Mouse (Mus musculus): Measurements from ENCODE around the gene Lrfn3. TPM values are rescaled to one million over a fixed set of nuclear protein-coding genes. Genes with fewer than 3 reads are reported as not detected.

Gene Lrfn3
- polyA plus RNA-seq, 1 experiment from 2014 or later = 6.8 TPM

GRCm38 (mm10) chr7:30392746-30393520 lies 30.4 kb upstream of the Lrfn3 start:
- Histone ChIP-seq H3K4me1 (ENCODE audit: insufficient read depth, low read length) (no peaks in the 10 kb centered on the region), H3K4me2 (replicated peaks; ENCODE audit: low read depth, low read length) (no peak overlapping the region), H3K9ac (replicated peaks; ENCODE audit: low read length) (no peak overlapping the region), H3K27me3 (ENCODE audit: insufficient read depth, low read length) (no peaks in the 10 kb centered on the region), H3K36me3 (ENCODE audit: insufficient read depth, low read length) (no peaks in the 10 kb centered on the region), H3K4me3 (ENCODE audit: low read length) (no peak overlapping the region), H3K9me3 (ENCODE audit: low read length) (no peaks in the 10 kb centered on the region), H3K27ac (ENCODE audit: low read length) (no peak overlapping the region)
- WGBS = 72% methylated on average over 4 of the region's 4 CpGs
- ATAC-seq (ENCODE audit: low FRiP score, low TSS enrichment) = no peak

- ATAC-seq (ENCODE audit: low FRiP score, low TSS enrichment) = no peak
- no peaks in the 10 kb centered on the region for H3K9me3 ChIP-seq (ENCODE audit: low read length)
- no peak overlapping the region for H3K27ac ChIP-seq (ENCODE audit: low read length)
- no peak overlapping the region for H3K9ac ChIP-seq (replicated peaks; ENCODE audit: low read length)
- no peaks in the 10 kb centered on the region for H3K36me3 ChIP-seq (ENCODE audit: insufficient read depth, low read length)
- no peaks in the 10 kb centered on the region for H3K27me3 ChIP-seq (ENCODE audit: insufficient read depth, low read length)
- H3K4me1 ChIP-seq (ENCODE audit: insufficient read depth, low read length) = no peaks in the 10 kb centered on the region
- no peak overlapping the region for H3K4me3 ChIP-seq (ENCODE audit: low read length)
- no peak overlapping the region for H3K4me2 ChIP-seq (replicated peaks; ENCODE audit: low read depth, low read length)
- 84% methylated on average over 9 of the region's 9 CpGs for WGBS
These were observed 21.5 kb upstream of the Lrfn3 start for GRCm38 (mm10) chr7:30384106-30384505.

DNA sequence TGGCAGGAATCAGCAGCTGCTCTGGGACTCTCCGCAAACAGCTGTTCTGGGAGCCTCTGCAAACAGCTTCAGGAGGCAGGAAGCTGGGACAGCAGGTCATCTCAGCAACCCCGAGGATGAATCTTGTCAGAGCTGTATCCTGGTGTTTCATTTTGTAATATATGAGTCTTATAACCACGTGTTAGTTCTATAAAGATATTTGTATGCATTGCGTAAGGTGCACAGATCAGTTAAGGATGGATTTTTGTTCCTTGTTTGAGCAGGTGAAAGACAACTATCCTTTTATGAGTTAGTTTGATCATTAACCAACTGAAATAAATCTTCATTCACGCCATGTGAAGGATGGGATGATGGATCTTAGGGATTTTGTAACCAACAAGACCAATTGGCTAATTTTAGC lies 17.5 kb upstream of the Lrfn3 start:
- no peak overlapping the region for H3K27ac ChIP-seq (ENCODE audit: low read length)
- no peaks in the 10 kb centered on the region for H3K36me3 ChIP-seq (ENCODE audit: insufficient read depth, low read length)
- H3K4me2 ChIP-seq (replicated peaks; ENCODE audit: low read depth, low read length) = no peak overlapping the region
- no peak overlapping the region for H3K9ac ChIP-seq (replicated peaks; ENCODE audit: low read length)
- 55% methylated on average over 5 of the region's 5 CpGs for WGBS
- no peaks in the 10 kb centered on the region for H3K4me1 ChIP-seq (ENCODE audit: insufficient read depth, low read length)
- H3K4me3 ChIP-seq (ENCODE audit: low read length) = no peak overlapping the region
- H3K27me3 ChIP-seq (ENCODE audit: insufficient read depth, low read length) = no peaks in the 10 kb centered on the region
- no peak for ATAC-seq (ENCODE audit: low FRiP score, low TSS enrichment)
- no peaks in the 10 kb centered on the region for H3K9me3 ChIP-seq (ENCODE audit: low read length)

- Histone ChIP-seq H3K36me3 (ENCODE audit: insufficient read depth, low read length) (no peaks in the 10 kb centered on the region), H3K4me2 (replicated peaks; ENCODE audit: low read depth, low read length) (peak overlapping the region; percentile 59), H3K4me1 (ENCODE audit: insufficient read depth, low read length) (no peaks in the 10 kb centered on the region), H3K9me3 (ENCODE audit: low read length) (no peaks in the 10 kb centered on the region), H3K4me3 (ENCODE audit: low read length) (peak overlapping the region; percentile 52), H3K27ac (ENCODE audit: low read length) (no peak overlapping the region), H3K9ac (replicated peaks; ENCODE audit: low read length) (peak overlapping the region; percentile 61), H3K27me3 (ENCODE audit: insufficient read depth, low read length) (no peaks in the 10 kb centered on the region)
- peak; percentile 99 for ATAC-seq (ENCODE audit: low FRiP score, low TSS enrichment)
- under 1% methylated on average over 21 of the region's 21 CpGs for WGBS
These were observed 11.0 kb upstream of the Lrfn3 start for GRCm38 (mm10) chr7:30373501-30373962.

DNA sequence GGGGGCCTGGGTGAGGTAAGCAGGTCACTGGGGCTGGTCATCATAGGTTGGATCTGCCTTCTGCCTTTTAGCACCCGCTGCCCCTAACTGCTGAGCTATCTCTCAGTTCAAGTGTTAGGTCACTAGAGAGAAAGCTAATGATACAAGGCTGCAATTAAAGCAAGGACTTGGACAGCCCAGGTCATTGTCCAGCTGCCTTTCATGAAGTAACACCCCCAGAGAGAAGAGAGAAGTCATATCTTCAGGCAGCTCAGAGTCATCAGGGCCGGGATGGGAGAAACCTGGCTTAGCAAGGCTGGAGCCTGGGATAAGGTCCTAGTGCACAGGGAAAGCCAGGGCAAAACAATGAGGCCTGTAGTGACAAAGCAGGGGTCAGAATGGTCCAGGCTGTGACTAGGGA lies 4.9 kb upstream of the Lrfn3 start:
- Histone ChIP-seq H3K9me3 (ENCODE audit: low read length) (0 out of 2 replicates have a peak, but pooled peaks cover 5% of the 10 kb centered on the region), H3K4me1 (ENCODE audit: insufficient read depth, low read length) (peaks cover 6% of the 10 kb centered on the region; the same call in 1 of the 2 replicates), H3K4me3 (ENCODE audit: low read length) (no peak overlapping the region), H3K9ac (replicated peaks; ENCODE audit: low read length) (no peak overlapping the region), H3K4me2 (replicated peaks; ENCODE audit: low read depth, low read length) (no peak overlapping the region), H3K36me3 (ENCODE audit: insufficient read depth, low read length) (no peaks in the 10 kb centered on the region), H3K27me3 (ENCODE audit: insufficient read depth, low read length) (peaks cover 8% of the 10 kb centered on the region; the same call in 1 of the 2 replicates), H3K27ac (ENCODE audit: low read length) (no peak overlapping the region)
- 68% methylated on average over 2 of the region's 2 CpGs for WGBS
- no peak for ATAC-seq (ENCODE audit: low FRiP score, low TSS enrichment)

DNA sequence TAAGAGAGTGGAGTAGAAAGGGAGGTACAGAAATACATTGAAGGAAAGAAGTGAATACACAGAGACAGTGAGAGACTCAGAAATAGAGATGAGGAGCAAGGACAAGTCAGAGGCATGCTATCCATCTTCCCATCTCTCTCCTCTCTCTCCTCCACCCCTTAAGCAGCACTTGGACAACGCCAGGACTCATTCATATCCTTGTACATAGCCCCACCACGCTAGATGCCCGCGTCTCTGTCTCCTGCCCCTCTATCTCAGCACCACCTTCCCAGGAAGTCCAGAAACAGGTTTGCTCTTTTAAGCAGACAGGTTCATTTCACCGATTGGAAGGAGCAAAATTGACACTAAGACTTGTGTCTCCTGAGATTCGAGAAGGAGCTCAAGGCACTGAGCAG lies 769 bp upstream of the Lrfn3 start:
- Histone ChIP-seq H3K4me1 (ENCODE audit: insufficient read depth, low read length) (peaks cover 33% of the 10 kb centered on the region), H3K27me3 (ENCODE audit: insufficient read depth, low read length) (peaks cover 8% of the 10 kb centered on the region; the same call in 1 of the 2 replicates), H3K4me3 (ENCODE audit: low read length) (peak overlapping the region; percentile 59), H3K9me3 (ENCODE audit: low read length) (0 out of 2 replicates have a peak, but pooled peaks cover 5% of the 10 kb centered on the region), H3K9ac (replicated peaks; ENCODE audit: low read length) (peak overlapping the region; percentile 85), H3K36me3 (ENCODE audit: insufficient read depth, low read length) (peaks cover 7% of the 10 kb centered on the region; the same call in 1 of the 2 replicates), H3K27ac (ENCODE audit: low read length) (no peak overlapping the region), H3K4me2 (replicated peaks; ENCODE audit: low read depth, low read length) (peak overlapping the region; percentile 69)
- no peak for ATAC-seq (ENCODE audit: low FRiP score, low TSS enrichment)
- 61% methylated on average over 6 of the region's 6 CpGs for WGBS

DNA sequence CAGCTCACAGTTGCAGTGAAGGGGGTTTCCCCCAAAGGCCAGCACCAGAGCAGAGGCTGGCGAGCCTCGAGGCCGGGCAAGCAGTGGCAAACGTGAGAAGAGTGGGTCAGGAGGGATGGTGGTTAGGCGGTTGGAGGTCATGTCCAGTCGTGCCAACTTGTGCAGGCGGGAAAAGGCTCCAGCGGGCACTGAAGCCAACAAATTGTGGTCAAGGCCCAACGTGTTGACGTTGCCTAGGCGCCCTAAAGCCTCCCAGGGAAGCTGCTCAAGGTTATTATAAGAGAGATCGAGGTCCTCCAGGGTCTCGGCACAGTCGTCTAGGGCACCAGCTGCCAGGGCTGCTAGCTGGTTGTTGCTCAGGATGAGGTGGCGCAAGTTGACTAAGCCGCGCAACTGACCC lies 2.5 kb downstream of the Lrfn3 start:
- no peak overlapping the region; the same call in 1 of the 2 replicates for H3K9ac ChIP-seq (replicated peaks; ENCODE audit: low read length)
- peaks cover 41% of the 10 kb centered on the region for H3K4me1 ChIP-seq (ENCODE audit: insufficient read depth, low read length)
- peaks cover 8% of the 10 kb centered on the region; the same call in 1 of the 2 replicates for H3K27me3 ChIP-seq (ENCODE audit: insufficient read depth, low read length)
- ATAC-seq (ENCODE audit: low FRiP score, low TSS enrichment) = no peak
- WGBS = 91% methylated on average over 17 of the region's 17 CpGs
- no peaks in the 10 kb centered on the region for H3K9me3 ChIP-seq (ENCODE audit: low read length)
- H3K36me3 ChIP-seq (ENCODE audit: insufficient read depth, low read length) = peaks cover 21% of the 10 kb centered on the region
- H3K27ac ChIP-seq (ENCODE audit: low read length) = peak overlapping the region; percentile 95
- H3K4me2 ChIP-seq (replicated peaks; ENCODE audit: low read depth, low read length) = peak overlapping the region; percentile 33
- H3K4me3 ChIP-seq (ENCODE audit: low read length) = no peak overlapping the region

- Histone ChIP-seq H3K36me3 (ENCODE audit: insufficient read depth, low read length) (peaks cover 21% of the 10 kb centered on the region), H3K4me1 (ENCODE audit: insufficient read depth, low read length) (peaks cover 41% of the 10 kb centered on the region), H3K4me2 (replicated peaks; ENCODE audit: low read depth, low read length) (peak overlapping the region; percentile 33), H3K27me3 (ENCODE audit: insufficient read depth, low read length) (peaks cover 4% of the 10 kb centered on the region; the same call in 1 of the 2 replicates), H3K9ac (replicated peaks; ENCODE audit: low read length) (no peak overlapping the region; the same call in 1 of the 2 replicates), H3K9me3 (ENCODE audit: low read length) (no peaks in the 10 kb centered on the region), H3K4me3 (ENCODE audit: low read length) (peak overlapping the region; percentile 23), H3K27ac (ENCODE audit: low read length) (peak overlapping the region; percentile 95)
- 0 out of 2 replicates have a peak, but pooled peaks have one; percentile 5 for ATAC-seq (ENCODE audit: low FRiP score, low TSS enrichment)
- 79% methylated on average over 31 of the region's 31 CpGs for WGBS
These were observed 3.2 kb downstream of the Lrfn3 start for GRCm38 (mm10) chr7:30359276-30359865.

DNA sequence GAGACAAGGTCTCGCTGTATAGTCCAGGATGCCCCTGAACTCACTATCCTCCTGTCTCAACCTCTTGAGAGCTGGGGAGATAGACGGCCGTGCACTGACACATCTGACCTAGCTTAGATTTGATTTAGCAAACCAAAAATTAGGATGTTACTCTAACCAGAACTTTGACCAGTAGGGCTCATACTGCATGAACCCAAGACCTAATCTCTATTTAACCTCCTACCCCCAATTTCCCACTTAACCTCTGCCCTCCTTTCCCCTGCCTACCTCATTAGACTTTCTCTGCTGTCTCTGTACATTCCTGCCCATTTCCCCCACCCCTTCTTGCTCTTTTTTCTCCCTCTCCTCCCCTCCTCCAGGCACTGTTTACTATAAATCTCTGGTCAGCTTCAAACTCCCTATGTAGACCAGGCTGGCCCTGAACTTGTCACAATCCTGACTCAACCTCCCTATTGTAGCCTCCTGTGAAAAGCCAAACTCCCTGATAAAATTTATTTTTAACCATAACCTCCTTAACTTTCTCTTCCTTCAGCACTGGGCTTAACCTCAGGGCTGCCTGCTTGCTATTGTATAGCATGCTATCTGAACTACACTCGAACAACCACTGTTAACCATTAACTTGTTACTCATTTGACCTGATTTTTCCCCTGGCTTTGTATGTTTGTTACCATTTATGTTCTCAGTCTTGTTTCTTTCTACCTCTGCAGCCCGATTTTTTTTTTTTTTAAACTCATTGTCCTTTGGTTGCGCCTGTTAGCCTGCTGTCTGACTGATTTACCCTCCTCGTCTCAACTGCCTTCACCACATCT lies 4.0 kb downstream of the Lrfn3 start:
- Histone ChIP-seq H3K4me2 (replicated peaks; ENCODE audit: low read depth, low read length) (peak overlapping the region; percentile 33), H3K9me3 (ENCODE audit: low read length) (no peaks in the 10 kb centered on the region), H3K27ac (ENCODE audit: low read length) (peak overlapping the region; percentile 95), H3K4me3 (ENCODE audit: low read length) (peak overlapping the region; percentile 23; the same call in 1 of the 2 replicates), H3K9ac (replicated peaks; ENCODE audit: low read length) (peak overlapping the region; percentile 23; the same call in 1 of the 2 replicates), H3K27me3 (ENCODE audit: insufficient read depth, low read length) (no peaks in the 10 kb centered on the region), H3K36me3 (ENCODE audit: insufficient read depth, low read length) (peaks cover 21% of the 10 kb centered on the region), H3K4me1 (ENCODE audit: insufficient read depth, low read length) (peaks cover 40% of the 10 kb centered on the region)
- 55% methylated on average over 7 of the region's 7 CpGs for WGBS
- 0 out of 2 replicates have a peak, but pooled peaks have one; percentile 42 for ATAC-seq (ENCODE audit: low FRiP score, low TSS enrichment)

Data from kidney, embryonic 16.5 days (tissue).